Comparison of ENCODE assay signal across 11 mouse cellular contexts in the genomic region with DNA sequence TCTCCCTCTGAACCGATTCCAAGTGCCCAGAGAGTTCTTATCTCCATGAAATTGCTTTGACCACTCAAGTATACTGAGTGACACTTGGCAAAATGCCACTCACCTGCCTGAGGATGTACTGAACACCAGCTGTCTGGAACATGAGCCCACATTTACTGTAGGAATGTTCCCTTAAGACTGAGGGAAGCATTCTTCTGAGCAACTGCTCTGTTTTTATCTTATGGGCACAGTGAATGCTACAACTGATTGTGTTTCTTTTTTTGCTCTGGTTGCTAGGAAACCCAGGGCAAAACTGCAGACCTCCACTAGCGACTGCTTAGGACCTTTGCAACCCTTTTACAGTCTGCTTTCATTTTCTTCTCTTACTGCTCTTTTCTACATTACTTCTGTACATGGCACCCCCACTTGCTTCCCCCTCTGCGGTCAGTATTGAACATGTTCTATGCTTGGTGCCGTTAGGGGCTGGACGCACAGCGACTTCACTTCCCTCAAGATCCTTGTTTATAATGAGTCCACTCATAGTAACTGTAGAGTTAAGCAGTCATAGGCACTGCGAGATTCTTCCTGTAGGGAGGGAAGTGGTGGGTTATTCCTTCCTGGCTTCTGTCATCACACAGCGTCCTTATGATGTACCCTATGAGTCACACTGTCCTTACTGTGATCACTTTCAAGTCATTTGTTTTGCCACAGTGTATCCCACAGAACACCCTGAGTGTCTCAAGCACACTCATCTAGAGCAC. TPM values are rescaled to one million over a fixed set of nuclear protein-coding genes. Genes with fewer than 3 reads are reported as not detected.
DNase-seq lines count a peak whose midpoint lies in the region; ATAC-seq and TF ChIP-seq lines count a peak whose summit lies in the region.
"Had no signal": no experiment of that assay in that cellular context is flagged by ENCODE, and none has a peak within 500 bp of the region (broad histone marks: within the 10 kb centered on the region; RNA-seq: fewer than 3 reads in every experiment).

No protein-coding gene starts in this region.

- no peaks in the 10 kb centered on the region for H3K9me3 ChIP-seq in forebrain, embryonic 15.5 days
- H3K9me3 ChIP-seq in forebrain, postnatal 0 days (ENCODE audit: low read length) = no peaks in the 10 kb centered on the region
- H3K9me3 ChIP-seq in megakaryocyte, embryonic 14.5 days = no peaks in the 10 kb centered on the region

- H3K4me2 ChIP-seq in forebrain, embryonic 15.5 days (replicated peaks) = no peak overlapping the region
- no peak overlapping the region for H3K4me2 ChIP-seq in forebrain, postnatal 0 days (ENCODE audit: low read depth)

- no peak overlapping the region for H3K27ac ChIP-seq in forebrain, embryonic 15.5 days (replicated peaks)
- no peak overlapping the region for H3K27ac ChIP-seq in forebrain, postnatal 0 days (ENCODE audit: low read depth, low read length)

- no peak for TF ChIP-seq CTCF in forebrain, postnatal 0 days (IDR thresholded peaks at IDR 0.05; ENCODE audit: low read depth)

- H3K4me1 ChIP-seq in forebrain, embryonic 15.5 days = peaks cover 14% of the 10 kb centered on the region
- H3K4me1 ChIP-seq in forebrain, postnatal 0 days (ENCODE audit: insufficient read depth) = no peaks in the 10 kb centered on the region
- peaks cover 42% of the 10 kb centered on the region for H3K4me1 ChIP-seq in megakaryocyte, embryonic 14.5 days

- no peak overlapping the region for H3K4me3 ChIP-seq in forebrain, embryonic 15.5 days
- no peak overlapping the region for H3K4me3 ChIP-seq in forebrain, postnatal 0 days (ENCODE audit: low read depth, low read length)
- peak overlapping the region; percentile 51 for H3K4me3 ChIP-seq in megakaryocyte, embryonic 14.5 days (replicated peaks)

- 0 out of 2 replicates have a peak, but pooled peaks have one; percentile 6 for ATAC-seq in forebrain, embryonic 15.5 days (replicated peaks)
- no peak for ATAC-seq in forebrain, postnatal 0 days
- peak; percentile 74 for ATAC-seq in granulocyte monocyte progenitor cell, adult 5-6 weeks (replicated peaks; ENCODE audit: poor library complexity, severe bottlenecking)
- ATAC-seq: midbrain, embryonic 16.5 days had no signal

- H3K27me3 ChIP-seq in forebrain, embryonic 15.5 days = peaks cover 10% of the 10 kb centered on the region; the same call in 1 of the 2 replicates
- no peaks in the 10 kb centered on the region; the same call in 1 of the 2 replicates for H3K27me3 ChIP-seq in forebrain, postnatal 0 days (ENCODE audit: insufficient read depth, low read length)
- peaks cover 42% of the 10 kb centered on the region for H3K27me3 ChIP-seq in megakaryocyte, embryonic 14.5 days (replicated peaks)

- H3K9ac ChIP-seq in forebrain, embryonic 15.5 days (replicated peaks) = no peak overlapping the region
- no peak overlapping the region for H3K9ac ChIP-seq in forebrain, postnatal 0 days

- WGBS in forebrain, embryonic 15.5 days = 54% methylated on average over 8 of the region's 8 CpGs
- 43% methylated on average over 8 of the region's 8 CpGs for WGBS in forebrain, postnatal 0 days

- DNase-seq in forebrain, postnatal 0 days = no peak
- peak; percentile 53 for DNase-seq in CD4-positive helper T cell, adult 2 months (ENCODE audit: low read depth, low spot score)
- DNase-seq in gastrocnemius, adult 18-20 months (ENCODE audit: low spot score) = no peak
- no peak for DNase-seq in spleen, postnatal 4 days (ENCODE audit: low spot score in 2 of 2)
- DNase-seq in right cerebral cortex, adult 2 months (ENCODE audit: low spot score in 2 of 2) = no peak

- H3K36me3 ChIP-seq in forebrain, embryonic 15.5 days = no peaks in the 10 kb centered on the region
- no peaks in the 10 kb centered on the region for H3K36me3 ChIP-seq in forebrain, postnatal 0 days (ENCODE audit: insufficient read depth)
- no peaks in the 10 kb centered on the region for H3K36me3 ChIP-seq in megakaryocyte, embryonic 14.5 days (replicated peaks; ENCODE audit: low read length)

RNA-seq across cellular contexts. Expression of gene Gm10160, which starts 0.9 kb away (rescaled TPM):
- not detected in 2 replicates for polyA plus RNA-seq in forebrain, embryonic 15.5 days (2015; fragmentation: Nextera tagmentation; extraction: Ambion mirVana)
- total RNA-seq in forebrain, postnatal 0 days (2014; rRNA removed) = not detected in 2 replicates
- not detected in 2 replicates for polyA plus RNA-seq in forebrain, postnatal 0 days (2015; fragmentation: Nextera tagmentation; extraction: Ambion mirVana)
- not detected in 2 replicates for total RNA-seq in granulocyte monocyte progenitor cell, adult 5-6 weeks (2014; fragmentation: Nextera tagmentation)
- total RNA-seq in granulocyte monocyte progenitor cell, adult 5-6 weeks (2017) = not detected in 2 replicates
- polyA plus RNA-seq in megakaryocyte, embryonic 14.5 days (2012; ENCODE audit: insufficient read depth, low replicate concordance) = not detected in 2 replicates
- total RNA-seq in gastrocnemius, adult 18-20 months (2021) = not detected
- total RNA-seq: layer of hippocampus, adult 8-10 months had no signal
- polyA plus RNA-seq: gonadal fat pad, adult 2 months; midbrain, embryonic 16.5 days had no signal

RNA-seq across cellular contexts. Expression of gene Tm6sf1, which starts 4.1 kb away (rescaled TPM):
- 7.1 and 7.6 TPM in 2 replicates for polyA plus RNA-seq in forebrain, embryonic 15.5 days (2015; fragmentation: Nextera tagmentation; extraction: Ambion mirVana)
- 5.4 and 12.9 TPM in 2 replicates for total RNA-seq in forebrain, postnatal 0 days (2014; rRNA removed)
- 5.0 and 7.0 TPM in 2 replicates for polyA plus RNA-seq in forebrain, postnatal 0 days (2015; fragmentation: Nextera tagmentation; extraction: Ambion mirVana)
- total RNA-seq in granulocyte monocyte progenitor cell, adult 5-6 weeks (2014; fragmentation: Nextera tagmentation) = 177 and 196 TPM in 2 replicates
- 132 and 194 TPM in 2 replicates for total RNA-seq in granulocyte monocyte progenitor cell, adult 5-6 weeks (2017)
- 4.9 and 15.9 TPM in 2 replicates for polyA plus RNA-seq in megakaryocyte, embryonic 14.5 days (2012; ENCODE audit: insufficient read depth, low replicate concordance)
- 1 to 10 TPM; 6.1 to 7.8 TPM for total RNA-seq in gastrocnemius, adult 18-20 months (2021)

RNA-seq across cellular contexts. Expression of gene Btbd1, which starts 25.5 kb away (rescaled TPM):
- 96.3 and 108 TPM in 2 replicates for polyA plus RNA-seq in forebrain, embryonic 15.5 days (2015; fragmentation: Nextera tagmentation; extraction: Ambion mirVana)
- 142 TPM in 2 replicates for total RNA-seq in forebrain, postnatal 0 days (2014; rRNA removed)
- 101 and 104 TPM in 2 replicates for polyA plus RNA-seq in forebrain, postnatal 0 days (2015; fragmentation: Nextera tagmentation; extraction: Ambion mirVana)
- total RNA-seq in granulocyte monocyte progenitor cell, adult 5-6 weeks (2014; fragmentation: Nextera tagmentation) = 37.4 and 79.2 TPM in 2 replicates
- 87.9 and 103 TPM in 2 replicates for total RNA-seq in granulocyte monocyte progenitor cell, adult 5-6 weeks (2017)
- 5.8 and 7.3 TPM in 2 replicates for polyA plus RNA-seq in megakaryocyte, embryonic 14.5 days (2012; ENCODE audit: insufficient read depth, low replicate concordance)
- 100 to 1,000 TPM; 163 to 167 TPM for total RNA-seq in gastrocnemius, adult 18-20 months (2021)
